Mouse (Mus musculus) midbrain, embryonic 14.5 days (tissue): Measurements from ENCODE around the gene Mblac1. TPM values are rescaled to one million over a fixed set of nuclear protein-coding genes. Genes with fewer than 3 reads are reported as not detected.

ENCODE experiments used
- ATAC-seq: fragments of 200-750 bp; cut with Nextera tagmentation; 2 replicates; pipeline ENCODE4 v1.8.0; 2017; ENCODE audit warnings: moderate number of reproducible peaks, moderate library complexity; ENCODE audit not compliant: low FRiP score, low TSS enrichment
- DNase-seq: peaks from one replicate; pipeline ENCODE4 v3.0.0-alpha.2; 2015
- H3K27ac ChIP-seq: fragments of 300-500 bp; sonication (generic); replicated peaks from 2 replicates; pipeline ENCODE4 v1.5.1; 2014; ENCODE audit warnings: mild to moderate bottlenecking, low read depth, low read length, moderate library complexity
- H3K27me3 ChIP-seq: fragments of 300-500 bp; sonication (generic); 2 replicates; pipeline ENCODE4 v1.6.1; 2014; ENCODE audit warnings: low read length, control low read depth, mixed read lengths; ENCODE audit not compliant: control insufficient read depth, insufficient read depth
- H3K36me3 ChIP-seq: fragments of 300-500 bp; sonication (generic); 2 replicates; pipeline ENCODE4 v1.6.1; 2014; ENCODE audit warnings: low read length, control low read depth; ENCODE audit not compliant: control insufficient read depth, insufficient read depth
- H3K4me1 ChIP-seq: fragments of 300-500 bp; sonication (generic); 2 replicates; pipeline ENCODE4 v1.6.1; 2014; ENCODE audit warnings: mild to moderate bottlenecking, antibody characterized with exemption, low read length, control low read depth; ENCODE audit not compliant: control insufficient read depth, insufficient read depth
- H3K4me2 ChIP-seq: fragments of 300-500 bp; sonication (generic); 2 replicates; pipeline ENCODE4 v1.6.1; 2014; ENCODE audit warnings: mild to moderate bottlenecking, low read length, moderate library complexity
- H3K4me3 ChIP-seq: fragments of 300-500 bp; sonication (generic); replicated peaks from 2 replicates; pipeline ENCODE4 v1.5.1; 2014; ENCODE audit warnings: low read depth, low read length
- H3K9ac ChIP-seq: fragments of 300-500 bp; sonication (generic); replicated peaks from 2 replicates; pipeline ENCODE4 v1.6.1; 2014; ENCODE audit warnings: mild to moderate bottlenecking, low read length, moderate library complexity
- H3K9me3 ChIP-seq: fragments of 300-500 bp; sonication (generic); 2 replicates; pipeline ENCODE4 v1.6.1; 2016; ENCODE audit warnings: low read length, control low read depth, mixed read lengths; ENCODE audit not compliant: control insufficient read depth
- WGBS: fragments of 180-500 bp; shearing (Covaris S2); extraction: QIAGEN DNeasy Blood & Tissue Kit; methylation state at CpG from one replicate; pipeline ENCODE4 v1.1.7; 2014; 5-methylcytosine and 5-hydroxymethylcytosine counted together
- polyA plus RNA-seq: library from polyadenylated mRNA; unstranded; fragments of >200 nt; fragmentation: Nextera tagmentation; extraction: Ambion mirVana; gene quantifications from 2 replicates; pipeline ENCODE4 v1.2.1, GENCODE M21; 2014

Mblac1 gene
- polyA plus RNA-seq, 1 experiment from 2014 or later = 12.6 TPM

GRCm38 (mm10) chr5:138170936-138171561 lies 23.1 kb upstream of the Mblac1 start:
- peaks cover 53% of the 10 kb centered on the region for H3K36me3 ChIP-seq
- H3K9ac ChIP-seq = peak overlapping the region; percentile 65
- peak overlapping the region; percentile 77 for H3K4me3 ChIP-seq
- ATAC-seq (peak; percentile 85), DNase-seq (peak; percentile 98)
- H3K27me3 ChIP-seq = no peaks in the 10 kb centered on the region
- peak overlapping the region; percentile 99 for H3K4me2 ChIP-seq
- H3K4me1 ChIP-seq = peaks cover 17% of the 10 kb centered on the region
- peak overlapping the region; percentile 92 for H3K27ac ChIP-seq
- WGBS = under 1% methylated on average over 47 of the region's 47 CpGs
- no peaks in the 10 kb centered on the region for H3K9me3 ChIP-seq

- ATAC-seq = peak; percentile 93
- Histone ChIP-seq H3K36me3 (peaks cover 52% of the 10 kb centered on the region), H3K4me2 (peak within 1 kb of the TSS; percentile 99), H3K9me3 (no peaks in the 10 kb centered on the region), H3K27me3 (no peaks in the 10 kb centered on the region), H3K4me3 (peak within 1 kb of the TSS; percentile 77), H3K9ac (peak within 1 kb of the TSS; percentile 65), H3K4me1 (peaks cover 17% of the 10 kb centered on the region), H3K27ac (peak within 1 kb of the TSS; percentile 92)
- under 1% methylated on average over 54 of the region's 54 CpGs for WGBS
- peak; percentile 97 for DNase-seq
Measured at GRCm38 (mm10) chr5:138171695-138172491, 22.2 kb upstream of the Mblac1 start, which contains the start of the genes Ap4m1 and Mcm7. TSS of gene Ap4m1 (plus strand) at chr5:138172002. TSS of gene Mcm7 (minus strand) at chr5:138172422.

- ATAC-seq = no peak
- DNase-seq = no peak
- H3K9me3 ChIP-seq = no peaks in the 10 kb centered on the region
- peak overlapping the region; percentile 99; the same call in 1 of the 2 replicates for H3K4me2 ChIP-seq
- H3K9ac ChIP-seq = no peak overlapping the region
- peaks cover 52% of the 10 kb centered on the region for H3K36me3 ChIP-seq
- 86% methylated on average over 3 of the region's 3 CpGs for WGBS
- no peak overlapping the region for H3K27ac ChIP-seq
- H3K4me1 ChIP-seq = peaks cover 17% of the 10 kb centered on the region
- H3K27me3 ChIP-seq = no peaks in the 10 kb centered on the region
- H3K4me3 ChIP-seq = peak overlapping the region; percentile 77; the same call in 1 of the 2 replicates
Measured at GRCm38 (mm10) chr5:138173217-138173616, 20.9 kb upstream of the Mblac1 start.

GRCm38 (mm10) chr5:138186950-138187638 lies 7.0 kb upstream of the Mblac1 start, which contains the start of the genes Taf6 and Cnpy4:
TSS of gene Taf6 (minus strand) at chr5:138187451.
TSS of gene Cnpy4 (plus strand) at chr5:138187485.
- Histone ChIP-seq H3K4me1 (peaks cover 10% of the 10 kb centered on the region), H3K9me3 (no peaks in the 10 kb centered on the region), H3K36me3 (peaks cover 37% of the 10 kb centered on the region), H3K4me3 (peak within 1 kb of the TSS; percentile 80), H3K27me3 (no peaks in the 10 kb centered on the region), H3K9ac (peak within 1 kb of the TSS; percentile 69), H3K4me2 (peak within 1 kb of the TSS; percentile 66), H3K27ac (peak within 1 kb of the TSS; percentile 79)
- peak; percentile 84 for ATAC-seq
- peak; percentile 94 for DNase-seq
- WGBS = under 1% methylated on average over 31 of the region's 31 CpGs

GRCm38 (mm10) chr5:138187661-138188306 lies 6.3 kb upstream of the Mblac1 start:
- Histone ChIP-seq H3K4me2 (peak overlapping the region; percentile 66), H3K9me3 (no peaks in the 10 kb centered on the region), H3K36me3 (peaks cover 37% of the 10 kb centered on the region), H3K4me3 (peak overlapping the region; percentile 80), H3K27me3 (no peaks in the 10 kb centered on the region), H3K27ac (peak overlapping the region; percentile 79), H3K4me1 (peaks cover 10% of the 10 kb centered on the region), H3K9ac (peak overlapping the region; percentile 69)
- 2% methylated on average over 10 of the region's 10 CpGs for WGBS
- DNase-seq (peak; percentile 92), ATAC-seq (peak; percentile 85)

- WGBS = under 1% methylated on average over 29 of the region's 29 CpGs
- H3K27ac ChIP-seq = peak overlapping the region; percentile 92
- ATAC-seq (peak; percentile 73), DNase-seq (peak; percentile 70)
- H3K36me3 ChIP-seq = peaks cover 25% of the 10 kb centered on the region
- H3K4me1 ChIP-seq = no peaks in the 10 kb centered on the region
- H3K9me3 ChIP-seq = no peaks in the 10 kb centered on the region
- peak overlapping the region; percentile 97 for H3K4me2 ChIP-seq
- H3K27me3 ChIP-seq = no peaks in the 10 kb centered on the region
- H3K9ac ChIP-seq = peak overlapping the region; percentile 89
- H3K4me3 ChIP-seq = peak overlapping the region; percentile 73
Measured at GRCm38 (mm10) chr5:138194755-138195345, 736 bp downstream of the Mblac1 start.

- WGBS = 77% methylated on average over 7 of the region's 7 CpGs
- Histone ChIP-seq H3K27me3 (no peaks in the 10 kb centered on the region), H3K27ac (no peak overlapping the region), H3K9ac (peak overlapping the region; percentile 89; the same call in 1 of the 2 replicates), H3K4me1 (no peaks in the 10 kb centered on the region), H3K36me3 (peaks cover 23% of the 10 kb centered on the region), H3K9me3 (no peaks in the 10 kb centered on the region), H3K4me3 (peak overlapping the region; percentile 73), H3K4me2 (peak overlapping the region; percentile 97)
- DNase-seq (no peak), ATAC-seq (no peak)
Measured at GRCm38 (mm10) chr5:138195463-138195862, 1.3 kb downstream of the Mblac1 start.

GRCm38 (mm10) chr5:138199576-138199975 lies 5.5 kb downstream of the Mblac1 start:
- ATAC-seq = no peak
- peak; percentile 56 for DNase-seq
- no peaks in the 10 kb centered on the region for H3K4me1 ChIP-seq
- no peaks in the 10 kb centered on the region for H3K27me3 ChIP-seq
- no peaks in the 10 kb centered on the region for H3K9me3 ChIP-seq
- H3K27ac ChIP-seq = no peak overlapping the region
- H3K4me2 ChIP-seq = no peak overlapping the region
- H3K36me3 ChIP-seq = no peaks in the 10 kb centered on the region
- no peak overlapping the region for H3K4me3 ChIP-seq
- WGBS = 13% methylated on average over 1 of the region's 1 CpGs
- no peak overlapping the region for H3K9ac ChIP-seq
